Mouse (Mus musculus) G1E (cell line): ENCODE measurements around the gene Tmprss5. TPM values are rescaled to one million over a fixed set of nuclear protein-coding genes. Genes with fewer than 3 reads are reported as not detected.

Source experiments
- ATAC-seq: 2 replicates; pipeline ENCODE4 v1.8.0; 2016; ENCODE audit warnings: mild to moderate bottlenecking; ENCODE audit not compliant: insufficient number of reproducible peaks, poor library complexity, low FRiP score, severe bottlenecking; ENCODE audit errors: extremely low read depth
- DNase-seq: peaks from one replicate; pipeline ENCODE4 v3.0.0; 2012; ENCODE audit warnings: low spot score
- H3K27me3 ChIP-seq: 2 replicates; pipeline ENCODE4 v1.6.1; 2012; ENCODE audit warnings: mild to moderate bottlenecking, low read length, inconsistent platforms; ENCODE audit not compliant: insufficient read depth
- H3K36me3 ChIP-seq: replicated peaks from 2 replicates; pipeline ENCODE3; 2012; ENCODE audit warnings: mild to moderate bottlenecking, inconsistent platforms
- H3K4me1 ChIP-seq: 2 replicates; pipeline ENCODE4 v1.6.1; 2012; ENCODE audit warnings: low read depth, low read length, inconsistent platforms, mixed read lengths; ENCODE audit not compliant: insufficient read depth
- H3K4me3 ChIP-seq: 2 replicates; pipeline ENCODE4 v1.5.1; 2012; ENCODE audit warnings: low read depth, mild to moderate bottlenecking, inconsistent platforms, low read length, moderate library complexity, mixed read lengths
- H3K9me3 ChIP-seq: replicated peaks from 2 replicates; pipeline ENCODE4 v1.6.1; 2012; ENCODE audit warnings: inconsistent platforms
- CTCF ChIP-seq: IDR thresholded peaks from 2 replicates; pipeline ENCODE4 v1.5.1; 2012; ENCODE audit warnings: low read depth, low read length, inconsistent platforms, mixed read lengths
- GATA1 ChIP-seq: IDR thresholded peaks from 2 replicates; pipeline ENCODE4 v1.6.1; 2012; ENCODE audit warnings: borderline replicate concordance, low read length, inconsistent platforms, mixed read lengths
- GATA2 ChIP-seq: IDR thresholded peaks from 2 replicates; pipeline ENCODE4 v1.6.1; 2012; ENCODE audit warnings: low read depth, low read length, inconsistent platforms, borderline replicate concordance
- POLR2AphosphoS5 ChIP-seq: IDR thresholded peaks from 2 replicates; pipeline ENCODE4 v1.6.1; 2012; ENCODE audit warnings: low read depth, low read length, inconsistent platforms; ENCODE audit not compliant: insufficient replicate concordance
- TAL1 ChIP-seq: conservative IDR thresholded peaks from 2 replicates; pipeline ENCODE4 v1.6.1; 2012; ENCODE audit warnings: low read depth, low read length, inconsistent platforms, mixed read lengths
- polyA plus RNA-seq: library from polyadenylated mRNA; stranded (reverse); fragments of >175 nt; gene quantifications from 2 replicates; pipeline ENCODE4 v1.2.3, GENCODE M21; 2012
- total RNA-seq, 2 experiments: library from RNA; stranded (forward) in 1 of 2; stranded (reverse) in 1 of 2; fragments of 200-1000 nt in 1 of 2; fragments of >200 nt in 1 of 2; fragmentation: Nextera tagmentation in 1 of 2; gene quantifications; 2 replicates each; pipeline ENCODE4 v1.2.3; 2014 to 2017

The Tmprss5 gene
- total and polyA plus RNA-seq, 3 experiments = 0.22 TPM; not detected in 2

DNA sequence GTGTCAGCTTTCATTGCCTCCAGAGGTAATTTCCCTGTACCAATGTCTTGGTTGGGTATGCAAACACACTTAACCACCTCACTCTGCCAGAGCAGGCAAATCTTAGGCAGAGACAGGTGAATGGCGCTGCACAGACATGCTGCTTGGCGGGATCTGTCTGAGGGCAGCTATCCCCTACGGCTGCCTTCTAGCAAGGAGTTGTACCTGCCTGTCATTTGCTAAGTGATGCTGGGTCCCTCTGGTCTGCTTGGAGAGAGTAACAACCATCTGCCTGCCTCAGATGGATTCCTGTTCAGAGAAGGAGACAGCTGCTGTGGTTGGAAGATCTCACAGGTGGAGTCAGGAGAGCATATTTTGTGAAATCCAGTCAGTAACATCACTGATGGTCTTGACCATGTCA is 62.8 kb downstream of the Tmprss5 start:
- no peaks in the 10 kb centered on the region for H3K36me3 ChIP-seq

DNA sequence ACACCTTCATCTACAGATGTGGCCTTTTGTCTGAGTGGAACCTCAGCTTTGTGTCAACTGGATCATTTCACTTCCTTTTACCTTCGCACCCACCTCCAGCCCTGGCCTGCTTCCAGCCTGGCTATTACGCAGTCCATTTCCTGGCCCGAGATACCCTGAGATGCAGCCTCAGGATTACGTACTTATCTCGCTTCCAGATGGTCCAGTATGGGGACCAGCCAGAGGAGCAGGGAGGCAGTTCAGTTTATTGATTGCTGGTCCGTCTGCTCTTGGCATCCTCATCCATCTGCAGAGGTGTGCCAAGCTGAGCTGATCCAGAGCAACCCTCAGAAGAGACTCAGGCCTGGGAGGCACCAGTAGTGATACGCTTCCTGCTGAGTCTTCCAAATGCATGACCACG is 64.7 kb downstream of the Tmprss5 start:
- no peak overlapping the region for H3K4me3 ChIP-seq
- H3K9me3 ChIP-seq = no peaks in the 10 kb centered on the region
- no peak for DNase-seq
- no peak for ATAC-seq
- H3K36me3 ChIP-seq = no peaks in the 10 kb centered on the region
- H3K4me1 ChIP-seq = no peaks in the 10 kb centered on the region
- 0 out of 2 replicates have a peak, but pooled peaks cover 4% of the 10 kb centered on the region for H3K27me3 ChIP-seq
- no peak for TF ChIP-seq CTCF
- no peak for TF ChIP-seq POLR2AphosphoS5
- TF ChIP-seq GATA2 = no peak
- no peak for TF ChIP-seq TAL1
- TF ChIP-seq GATA1 = no peak

More for the DNA sequence above, 62.8 kb downstream of the Tmprss5 start:
- no peak overlapping the region; the same call in 1 of the 2 replicates for H3K4me3 ChIP-seq
- 0 out of 2 replicates have a peak, but pooled peaks cover 4% of the 10 kb centered on the region for H3K27me3 ChIP-seq
- DNase-seq = no peak
- no peaks in the 10 kb centered on the region for H3K4me1 ChIP-seq
- no peak for ATAC-seq
- H3K9me3 ChIP-seq = no peaks in the 10 kb centered on the region
- no peak for TF ChIP-seq TAL1
- no peak for TF ChIP-seq GATA2
- TF ChIP-seq GATA1 = no peak
- no peak for TF ChIP-seq CTCF
- TF ChIP-seq POLR2AphosphoS5 = no peak

DNA sequence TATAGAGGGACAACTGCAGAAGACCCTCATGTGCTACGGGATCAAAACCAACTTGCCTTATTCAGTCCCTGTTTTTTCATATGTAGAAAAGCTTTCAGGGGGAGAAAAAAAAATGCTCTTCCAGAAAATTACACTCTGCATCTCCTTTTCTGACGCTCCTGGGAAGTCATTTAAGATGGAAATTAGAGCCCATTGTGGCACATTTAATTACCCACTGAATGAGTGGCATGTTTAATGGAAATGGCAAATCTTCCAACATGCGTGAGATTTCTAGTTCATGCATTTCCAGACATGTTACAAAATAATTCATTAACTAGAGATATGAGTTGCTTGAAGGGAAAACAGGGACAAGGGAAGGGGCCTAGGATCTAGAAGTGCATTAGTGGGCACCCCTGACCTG is 66.0 kb downstream of the Tmprss5 start:
- Histone ChIP-seq H3K4me1 (no peaks in the 10 kb centered on the region), H3K27me3 (0 out of 2 replicates have a peak, but pooled peaks cover 4% of the 10 kb centered on the region), H3K36me3 (no peaks in the 10 kb centered on the region), H3K4me3 (no peak overlapping the region), H3K9me3 (no peaks in the 10 kb centered on the region)
- DNase-seq (no peak), ATAC-seq (no peak)
- TF ChIP-seq GATA2 (no peak), POLR2AphosphoS5 (no peak), TAL1 (no peak), CTCF (no peak), GATA1 (no peak)

Other genes with a start within 250 kb of the Tmprss5 start
- 35.0 and 45.5 TPM in 2 replicates for gene Zbtb16, start 245.0 kb upstream of the Tmprss5 start, total RNA-seq (2014; fragmentation: Nextera tagmentation)
- 9.7 and 10.6 TPM in 2 replicates for gene Zbtb16, start 245.0 kb upstream of the Tmprss5 start, total RNA-seq (2017)
- 18.4 and 20.0 TPM in 2 replicates for gene Zbtb16, start 245.0 kb upstream of the Tmprss5 start, polyA plus RNA-seq
- gene Htr3a, start 170.2 kb upstream of the Tmprss5 start, total RNA-seq (2014; fragmentation: Nextera tagmentation) = not detected in 2 replicates
- gene Htr3a, start 170.2 kb upstream of the Tmprss5 start, total RNA-seq (2017) = 0.06 TPM in 1 of 2 replicates, not detected in the other
- not detected in 2 replicates for gene Htr3a, start 170.2 kb upstream of the Tmprss5 start, polyA plus RNA-seq
- not detected in 2 replicates for gene Htr3b, start 116.3 kb upstream of the Tmprss5 start, total RNA-seq (2014; fragmentation: Nextera tagmentation)
- 0.06 TPM in 1 of 2 replicates, not detected in the other for gene Htr3b, start 116.3 kb upstream of the Tmprss5 start, total RNA-seq (2017)
- not detected in 2 replicates for gene Htr3b, start 116.3 kb upstream of the Tmprss5 start, polyA plus RNA-seq
- 28.7 and 33.3 TPM in 2 replicates for gene Usp28, start 95.9 kb upstream of the Tmprss5 start, total RNA-seq (2014; fragmentation: Nextera tagmentation)
- gene Usp28, start 95.9 kb upstream of the Tmprss5 start, total RNA-seq (2017) = 12.2 and 12.3 TPM in 2 replicates
- 10.1 and 10.7 TPM in 2 replicates for gene Usp28, start 95.9 kb upstream of the Tmprss5 start, polyA plus RNA-seq
- gene Zw10, start 25.6 kb upstream of the Tmprss5 start, total RNA-seq (2014; fragmentation: Nextera tagmentation) = 52.0 and 53.1 TPM in 2 replicates
- 45.8 and 46.4 TPM in 2 replicates for gene Zw10, start 25.6 kb upstream of the Tmprss5 start, total RNA-seq (2017)
- 5.2 and 6.6 TPM in 2 replicates for gene Zw10, start 25.6 kb upstream of the Tmprss5 start, polyA plus RNA-seq
- gene Gm4894, start 169.3 kb downstream of the Tmprss5 start, total RNA-seq (2014; fragmentation: Nextera tagmentation) = not detected in 2 replicates
- gene Gm4894, start 169.3 kb downstream of the Tmprss5 start, total RNA-seq (2017) = 0.11 and 0.23 TPM in 2 replicates
- gene Gm4894, start 169.3 kb downstream of the Tmprss5 start, polyA plus RNA-seq = not detected in 2 replicates